Mouse (Mus musculus) heart, embryonic 13.5 days (tissue): ENCODE measurements around the gene Galnt10. TPM values are rescaled to one million over a fixed set of nuclear protein-coding genes. Genes with fewer than 3 reads are reported as not detected.
A peak's percentile ranks its signal among the peaks of the same experiment; 100 is the strongest.

ENCODE experiments used
- ATAC-seq: fragments of 200-750 bp; cut with Nextera tagmentation; 2 replicates; pipeline ENCODE4 v1.8.0; 2017; ENCODE audit warnings: moderate TSS enrichment; ENCODE audit not compliant: insufficient number of reproducible peaks, low FRiP score, low TSS enrichment; ENCODE audit errors: extremely low read depth
- H3K27ac ChIP-seq: fragments of 300-500 bp; sonication (generic); replicated peaks from 2 replicates; pipeline ENCODE4 v1.5.1; 2015; ENCODE audit warnings: moderate library complexity, mild to moderate bottlenecking, inconsistent platforms
- H3K27me3 ChIP-seq: fragments of 300-500 bp; sonication (generic); replicated peaks from 2 replicates; pipeline ENCODE4 v1.6.1; 2015; ENCODE audit warnings: mild to moderate bottlenecking, inconsistent platforms
- H3K36me3 ChIP-seq: fragments of 300-500 bp; sonication (generic); 2 replicates; pipeline ENCODE4 v1.6.1; 2015; ENCODE audit warnings: mild to moderate bottlenecking, inconsistent platforms
- H3K4me1 ChIP-seq: fragments of 300-500 bp; sonication (generic); 2 replicates; pipeline ENCODE4 v1.6.1; 2015; ENCODE audit warnings: inconsistent platforms
- H3K4me2 ChIP-seq: fragments of 300-500 bp; sonication (generic); 2 replicates; pipeline ENCODE4 v1.6.1; 2015; ENCODE audit warnings: inconsistent platforms, mild to moderate bottlenecking, moderate library complexity
- H3K4me3 ChIP-seq: fragments of 300-500 bp; sonication (generic); 2 replicates; pipeline ENCODE4 v1.5.1; 2015; ENCODE audit warnings: moderate library complexity, mild to moderate bottlenecking, inconsistent platforms
- H3K9ac ChIP-seq: fragments of 300-500 bp; sonication (generic); 2 replicates; pipeline ENCODE4 v1.6.1; 2015; ENCODE audit warnings: inconsistent platforms, mild to moderate bottlenecking, moderate library complexity
- H3K9me3 ChIP-seq: fragments of 300-500 bp; sonication (generic); 2 replicates; pipeline ENCODE4 v1.6.1; 2016; ENCODE audit warnings: inconsistent platforms
- WGBS: fragments of 180-500 bp; shearing (Covaris S2); methylation state at CpG from one replicate; pipeline ENCODE4 v1.1.7; 2015; ENCODE audit warnings: mixed read lengths; 5-methylcytosine and 5-hydroxymethylcytosine counted together
- polyA plus RNA-seq: library from polyadenylated mRNA; unstranded; fragments of >200 nt; fragmentation: Nextera tagmentation; extraction: Ambion mirVana; gene quantifications from 2 replicates; pipeline ENCODE4 v1.2.1, GENCODE M21; 2015

Galnt10 gene
- polyA plus RNA-seq, 1 experiment from 2014 or later = 11.4 TPM

GRCm38 (mm10) chr11:57797828-57798227 is 152.6 kb downstream of the Galnt10 start:
- no peak overlapping the region for H3K4me2 ChIP-seq
- no peaks in the 10 kb centered on the region for H3K9me3 ChIP-seq
- WGBS = 67% methylated on average over 9 of the region's 9 CpGs
- H3K4me1 ChIP-seq = peaks cover 16% of the 10 kb centered on the region
- H3K36me3 ChIP-seq = no peaks in the 10 kb centered on the region
- no peak overlapping the region for H3K27ac ChIP-seq
- H3K9ac ChIP-seq = no peak overlapping the region
- no peaks in the 10 kb centered on the region for H3K27me3 ChIP-seq
- no peak for ATAC-seq
- no peak overlapping the region for H3K4me3 ChIP-seq

GRCm38 (mm10) chr11:57799456-57799855 is 154.2 kb downstream of the Galnt10 start:
- Histone ChIP-seq H3K9me3 (no peaks in the 10 kb centered on the region), H3K9ac (no peak overlapping the region), H3K36me3 (no peaks in the 10 kb centered on the region), H3K4me2 (no peak overlapping the region), H3K27me3 (no peaks in the 10 kb centered on the region), H3K4me3 (no peak overlapping the region), H3K4me1 (peaks cover 28% of the 10 kb centered on the region), H3K27ac (no peak overlapping the region)
- 83% methylated on average over 10 of the region's 10 CpGs for WGBS
- ATAC-seq = no peak

- Histone ChIP-seq H3K4me3 (peak overlapping the region; percentile 74), H3K36me3 (no peaks in the 10 kb centered on the region), H3K4me2 (peak overlapping the region; percentile 99), H3K27me3 (no peaks in the 10 kb centered on the region), H3K9ac (peak overlapping the region; percentile 85), H3K9me3 (no peaks in the 10 kb centered on the region), H3K4me1 (peaks cover 28% of the 10 kb centered on the region), H3K27ac (peak overlapping the region; percentile 85)
- ATAC-seq = no peak
- 13% methylated on average over 22 of the region's 22 CpGs for WGBS
Observed at GRCm38 (mm10) chr11:57800266-57800951, 155.2 kb downstream of the Galnt10 start.

GRCm38 (mm10) chr11:57800971-57801765 is 155.9 kb downstream of the Galnt10 start, which contains the start of gene Sap30l:
Sap30l (plus strand) TSS chr11:57801637.
- Histone ChIP-seq H3K27me3 (no peaks in the 10 kb centered on the region), H3K9me3 (no peaks in the 10 kb centered on the region), H3K27ac (peak within 1 kb of the TSS; percentile 85), H3K9ac (peak within 1 kb of the TSS; percentile 96), H3K4me2 (peak within 1 kb of the TSS; percentile 99), H3K4me3 (peak within 1 kb of the TSS; percentile 74), H3K4me1 (peaks cover 28% of the 10 kb centered on the region), H3K36me3 (peaks cover 3% of the 10 kb centered on the region)
- ATAC-seq = peak; percentile 96
- WGBS = under 1% methylated on average over 66 of the region's 66 CpGs

GRCm38 (mm10) chr11:57801766-57802510 is 156.7 kb downstream of the Galnt10 start:
- Histone ChIP-seq H3K27ac (peak overlapping the region; percentile 85), H3K27me3 (no peaks in the 10 kb centered on the region), H3K4me2 (peak overlapping the region; percentile 99), H3K4me1 (peaks cover 28% of the 10 kb centered on the region), H3K36me3 (peaks cover 10% of the 10 kb centered on the region), H3K9ac (peak overlapping the region; percentile 96), H3K9me3 (no peaks in the 10 kb centered on the region), H3K4me3 (peak overlapping the region; percentile 74)
- under 1% methylated on average over 64 of the region's 85 CpGs for WGBS
- peak; percentile 40 for ATAC-seq

- under 1% methylated on average over 18 of the region's 18 CpGs for WGBS
Observed at GRCm38 (mm10) chr11:57802511-57802870, 157.2 kb downstream of the Galnt10 start.

GRCm38 (mm10) chr11:57805047-57805446 is 159.8 kb downstream of the Galnt10 start:
- Histone ChIP-seq H3K9ac (no peak overlapping the region), H3K27ac (no peak overlapping the region), H3K4me1 (peaks cover 33% of the 10 kb centered on the region), H3K4me3 (no peak overlapping the region), H3K27me3 (no peaks in the 10 kb centered on the region), H3K36me3 (peaks cover 34% of the 10 kb centered on the region), H3K4me2 (no peak overlapping the region), H3K9me3 (no peaks in the 10 kb centered on the region)
- 75% methylated on average over 3 of the region's 3 CpGs for WGBS
- no peak for ATAC-seq

More at GRCm38 (mm10) chr11:57802511-57802870, 157.2 kb downstream of the Galnt10 start:
- Histone ChIP-seq H3K27ac (peak overlapping the region; percentile 85), H3K27me3 (no peaks in the 10 kb centered on the region), H3K9me3 (no peaks in the 10 kb centered on the region), H3K4me2 (peak overlapping the region; percentile 99), H3K4me3 (peak overlapping the region; percentile 74), H3K36me3 (peaks cover 11% of the 10 kb centered on the region), H3K4me1 (peaks cover 31% of the 10 kb centered on the region), H3K9ac (peak overlapping the region; percentile 96)
- ATAC-seq = no peak

- Histone ChIP-seq H3K4me1 (peaks cover 18% of the 10 kb centered on the region), H3K4me3 (no peak overlapping the region), H3K27ac (no peak overlapping the region), H3K4me2 (no peak overlapping the region), H3K36me3 (peaks cover 67% of the 10 kb centered on the region), H3K9me3 (no peaks in the 10 kb centered on the region), H3K27me3 (no peaks in the 10 kb centered on the region), H3K9ac (no peak overlapping the region)
- peak; percentile 23; the same call in 1 of the 2 replicates for ATAC-seq
- 93% methylated on average over 17 of the region's 17 CpGs for WGBS
Observed at GRCm38 (mm10) chr11:57809017-57809731, 163.9 kb downstream of the Galnt10 start.

- H3K9me3 ChIP-seq = no peaks in the 10 kb centered on the region
- H3K4me3 ChIP-seq = no peak overlapping the region
- peaks cover 18% of the 10 kb centered on the region for H3K4me1 ChIP-seq
- no peak overlapping the region for H3K9ac ChIP-seq
- no peak overlapping the region for H3K27ac ChIP-seq
- no peak overlapping the region for H3K4me2 ChIP-seq
- 85% methylated on average over 8 of the region's 8 CpGs for WGBS
- H3K27me3 ChIP-seq = no peaks in the 10 kb centered on the region
- peaks cover 67% of the 10 kb centered on the region for H3K36me3 ChIP-seq
- no peak for ATAC-seq
Observed at GRCm38 (mm10) chr11:57809732-57810098, 164.5 kb downstream of the Galnt10 start.

- Histone ChIP-seq H3K27me3 (no peaks in the 10 kb centered on the region), H3K4me1 (peaks cover 18% of the 10 kb centered on the region), H3K9me3 (no peaks in the 10 kb centered on the region), H3K4me2 (no peak overlapping the region), H3K27ac (no peak overlapping the region), H3K9ac (no peak overlapping the region), H3K36me3 (peaks cover 66% of the 10 kb centered on the region), H3K4me3 (no peak overlapping the region)
- ATAC-seq = no peak
- WGBS = 86% methylated on average over 7 of the region's 7 CpGs
Observed at GRCm38 (mm10) chr11:57811006-57811405, 165.8 kb downstream of the Galnt10 start.
